Mouse (Mus musculus) adrenal gland, adult 8-10 months (tissue): ENCODE measurements around the gene Lrrc28. TPM values are rescaled to one million over a fixed set of nuclear protein-coding genes. Genes with fewer than 3 reads are reported as not detected.

ENCODE experiments used
- DNase-seq: peaks from one replicate; pipeline ENCODE4 v3.0.0; 2022
- total RNA-seq, 4 experiments: library from RNA; stranded (reverse); gene quantifications; 2 replicates each; pipeline ENCODE4 v1.2.4; 2022

Gene Lrrc28
- 10 to 100 TPM; 24.7 to 32.5 (median 27.5) TPM for total RNA-seq

GRCm38 (mm10) chr7:67644833-67645680, at the start of gene Lrrc28:
TSS of gene Lrrc28 (minus strand) at chr7:67645268.
- peak; percentile 99 for DNase-seq

- no peak for DNase-seq
Measured at GRCm38 (mm10) chr7:67692791-67693538, 47.9 kb upstream of the Lrrc28 start.

GRCm38 (mm10) chr7:67692141-67692540, 47.1 kb upstream of the Lrrc28 start:
- DNase-seq, result no peak

GRCm38 (mm10) chr7:67691036-67691435, 46.0 kb upstream of the Lrrc28 start:
- peak; percentile 38 for DNase-seq

- DNase-seq, result peak; percentile 40
Measured at GRCm38 (mm10) chr7:67689793-67690192, 44.7 kb upstream of the Lrrc28 start.

- no peak for DNase-seq
Measured at GRCm38 (mm10) chr7:67688281-67688680, 43.2 kb upstream of the Lrrc28 start.

GRCm38 (mm10) chr7:67686545-67686944, 41.5 kb upstream of the Lrrc28 start:
- DNase-seq, result no peak

- no peak for DNase-seq
Measured at GRCm38 (mm10) chr7:67683006-67683405, 37.9 kb upstream of the Lrrc28 start.

- DNase-seq, result no peak
Measured at GRCm38 (mm10) chr7:67681078-67681477, 36.0 kb upstream of the Lrrc28 start.

- no peak for DNase-seq
Measured at GRCm38 (mm10) chr7:67678878-67679499, 33.9 kb upstream of the Lrrc28 start.

GRCm38 (mm10) chr7:67673656-67674055, 28.6 kb upstream of the Lrrc28 start:
- DNase-seq, result no peak

- DNase-seq, result peak; percentile 82
Measured at GRCm38 (mm10) chr7:67672650-67673049, 27.6 kb upstream of the Lrrc28 start.

GRCm38 (mm10) chr7:67670965-67671364, 25.9 kb upstream of the Lrrc28 start:
- DNase-seq, result no peak

GRCm38 (mm10) chr7:67663981-67664694, 19.1 kb upstream of the Lrrc28 start:
- DNase-seq, result no peak

GRCm38 (mm10) chr7:67662424-67662823, 17.4 kb upstream of the Lrrc28 start:
- no peak for DNase-seq

- no peak for DNase-seq
Measured at GRCm38 (mm10) chr7:67658110-67658509, 13.0 kb upstream of the Lrrc28 start.

- no peak for DNase-seq
Measured at GRCm38 (mm10) chr7:67655186-67655585, 10.1 kb upstream of the Lrrc28 start.

- DNase-seq, result no peak
Measured at GRCm38 (mm10) chr7:67654668-67655067, 9.6 kb upstream of the Lrrc28 start.

GRCm38 (mm10) chr7:67652211-67652610, 7.1 kb upstream of the Lrrc28 start:
- DNase-seq, result no peak

GRCm38 (mm10) chr7:67648376-67648775, 3.3 kb upstream of the Lrrc28 start:
- DNase-seq, result peak; percentile 33

GRCm38 (mm10) chr7:67647277-67647676, 2.2 kb upstream of the Lrrc28 start, which contains the start of gene Ttc23:
TSS of gene Ttc23 (plus strand) at chr7:67647410.
- no peak for DNase-seq

- no peak for DNase-seq
Measured at GRCm38 (mm10) chr7:67646131-67646530, 1.1 kb upstream of the Lrrc28 start.

- no peak for DNase-seq
Measured at GRCm38 (mm10) chr7:67645681-67646014, 580 bp upstream of the Lrrc28 start.
